Mouse (Mus musculus) MEL (cell line): ENCODE measurements around the gene Irs2. TPM values are rescaled to one million over a fixed set of nuclear protein-coding genes. Genes with fewer than 3 reads are reported as not detected.
A peak's percentile ranks its signal among the peaks of the same experiment; 100 is the strongest.

Source experiments
- DNase-seq: peaks from one replicate; pipeline ENCODE4 v3.0.0; 2011; ENCODE audit warnings: low read depth, low spot score
- H3K27ac ChIP-seq: 2 replicates; pipeline ENCODE4 v1.5.1; 2012; ENCODE audit warnings: low read depth, mild to moderate bottlenecking, control low read depth, low read length, moderate library complexity; ENCODE audit not compliant: control insufficient read depth
- H3K27me3 ChIP-seq, 2 experiments: fragments of 150-350 bp in 1 of 2; sonication (generic) in 1 of 2; 2 replicates each; pipeline ENCODE4 v1.6.1; 2012; ENCODE audit warnings: low read length in 2 of 2, mild to moderate bottlenecking in 2 of 2, improper control_type of control experiment in 1 of 2, moderate library complexity in 1 of 2; ENCODE audit not compliant: insufficient read depth in 2 of 2, control insufficient read depth in 1 of 2
- H3K36me3 ChIP-seq, 2 experiments: 2 replicates each; pipeline ENCODE4 v1.6.1; 2012 to 2014; ENCODE audit warnings: low read length in 2 of 2, improper control_type of control experiment in 1 of 2, inconsistent platforms in 1 of 2, mild to moderate bottlenecking in 1 of 2; ENCODE audit not compliant: insufficient read depth in 2 of 2, control insufficient read depth in 1 of 2
- H3K4me1 ChIP-seq, 2 experiments: fragments of 150-350 bp in 1 of 2; sonication (generic) in 1 of 2; 2 replicates each; pipeline ENCODE4 v1.6.1; 2012; ENCODE audit warnings: low read length in 2 of 2, improper control_type of control experiment in 1 of 2, mild to moderate bottlenecking in 1 of 2; ENCODE audit not compliant: insufficient read depth in 2 of 2, control insufficient read depth in 1 of 2
- H3K4me3 ChIP-seq, 2 experiments: fragments of 150-350 bp in 1 of 2; sonication (generic) in 1 of 2; 2 replicates each; pipeline ENCODE4 v1.5.1; 2012; ENCODE audit warnings: low read depth in 2 of 2, low read length in 2 of 2, mild to moderate bottlenecking in 2 of 2, moderate library complexity in 2 of 2, control low read depth in 1 of 2, improper control_type of control experiment in 1 of 2; ENCODE audit not compliant: control insufficient read depth in 1 of 2, insufficient read depth in 1 of 2
- H3K79me2 ChIP-seq: 2 replicates; pipeline ENCODE4 v1.6.1; 2012; ENCODE audit warnings: mild to moderate bottlenecking, low read length, moderate library complexity; ENCODE audit not compliant: control insufficient read depth, poor library complexity, insufficient read depth
- H3K9ac ChIP-seq: 2 replicates; pipeline ENCODE4 v1.6.1; 2012; ENCODE audit warnings: low read depth, mild to moderate bottlenecking, control low read depth, low read length, moderate library complexity; ENCODE audit not compliant: control insufficient read depth, poor library complexity, severe bottlenecking
- H3K9me3 ChIP-seq: fragments of 150-350 bp; sonication (generic); replicated peaks from 2 replicates; pipeline ENCODE4 v1.6.1; 2012; ENCODE audit warnings: mild to moderate bottlenecking, low read length, improper control_type of control experiment, moderate library complexity; ENCODE audit not compliant: insufficient read depth
- BHLHE40 ChIP-seq: IDR thresholded peaks from 2 replicates; pipeline ENCODE4 v1.6.1; 2012; ENCODE audit warnings: low read depth, mild to moderate bottlenecking, inconsistent platforms, low read length, improper control_type of control experiment, borderline replicate concordance
- ETS1 ChIP-seq: IDR thresholded peaks from 2 replicates; pipeline ENCODE4 v1.6.1; 2012; ENCODE audit warnings: low read depth, mild to moderate bottlenecking, inconsistent platforms, low read length, improper control_type of control experiment, moderate library complexity
- HCFC1 ChIP-seq: IDR thresholded peaks from 2 replicates; pipeline ENCODE4 v1.6.1; 2012; ENCODE audit warnings: low read depth, mild to moderate bottlenecking, inconsistent platforms, low read length, improper control_type of control experiment, moderate library complexity
- KAT2A ChIP-seq: conservative IDR thresholded peaks from 2 replicates; pipeline ENCODE4 v1.6.1; 2012; ENCODE audit warnings: low read depth, low read length, improper control_type of control experiment, inconsistent platforms
- MAZ ChIP-seq: IDR thresholded peaks from 2 replicates; pipeline ENCODE4 v1.6.1; 2012; ENCODE audit warnings: low read depth, mild to moderate bottlenecking, inconsistent platforms, low read length, improper control_type of control experiment
- MXI1 ChIP-seq: IDR thresholded peaks from 2 replicates; pipeline ENCODE4 v1.6.1; 2011; ENCODE audit warnings: mild to moderate bottlenecking, low read depth, low read length, improper control_type of control experiment
- MYC ChIP-seq: IDR thresholded peaks from 2 replicates; pipeline ENCODE4 v1.6.1; 2011; ENCODE audit warnings: low read depth, mild to moderate bottlenecking, low read length, improper control_type of control experiment, moderate library complexity
- NELFE ChIP-seq: IDR thresholded peaks from 2 replicates; pipeline ENCODE4 v1.6.1; 2011; ENCODE audit warnings: low read depth, low read length, improper control_type of control experiment
- NRF1 ChIP-seq: IDR thresholded peaks from 2 replicates; pipeline ENCODE4 v1.6.1; 2014; ENCODE audit warnings: low read depth, mild to moderate bottlenecking, inconsistent platforms, low read length, improper control_type of control experiment, moderate library complexity; ENCODE audit not compliant: poor library complexity, insufficient read depth, severe bottlenecking
- POLR2A ChIP-seq, 2 experiments: IDR thresholded peaks; 2 replicates each; pipeline ENCODE4 v1.6.1; 2011 to 2012; ENCODE audit warnings: low read length in 2 of 2, mild to moderate bottlenecking in 2 of 2, control low read depth in 1 of 2, improper control_type of control experiment in 1 of 2, low read depth in 1 of 2, moderate library complexity in 1 of 2; ENCODE audit not compliant: control insufficient read depth in 1 of 2, insufficient read depth in 1 of 2, poor library complexity in 1 of 2
- POLR2AphosphoS2 ChIP-seq: IDR thresholded peaks from 2 replicates; pipeline ENCODE4 v1.6.1; 2011; ENCODE audit warnings: low read length, improper control_type of control experiment
- USF1 ChIP-seq: IDR thresholded peaks from 2 replicates; pipeline ENCODE4 v1.6.1; 2014; ENCODE audit warnings: low read depth, mild to moderate bottlenecking, inconsistent platforms, low read length, improper control_type of control experiment, moderate library complexity
- USF2 ChIP-seq, 2 experiments: IDR thresholded peaks; 2 replicates each; pipeline ENCODE4 v1.6.1; 2011 to 2012; ENCODE audit warnings: improper control_type of control experiment in 2 of 2, low read length in 2 of 2, borderline replicate concordance in 1 of 2, inconsistent platforms in 1 of 2, low read depth in 1 of 2, mild to moderate bottlenecking in 1 of 2; ENCODE audit not compliant: insufficient read depth in 1 of 2
- ZC3H11A ChIP-seq: IDR thresholded peaks from 2 replicates; pipeline ENCODE4 v1.6.1; 2012; ENCODE audit warnings: low read depth, mild to moderate bottlenecking, inconsistent platforms, low read length, improper control_type of control experiment
- ZKSCAN1 ChIP-seq: IDR thresholded peaks from 2 replicates; pipeline ENCODE4 v1.6.1; 2012; ENCODE audit warnings: low read depth, mild to moderate bottlenecking, inconsistent platforms, low read length, improper control_type of control experiment, moderate library complexity
- ZMIZ1 ChIP-seq: IDR thresholded peaks from 2 replicates; pipeline ENCODE4 v1.6.1; 2012; ENCODE audit warnings: low read depth, mild to moderate bottlenecking, inconsistent platforms, low read length, improper control_type of control experiment, moderate library complexity
- polyA plus RNA-seq, 2 experiments: library from polyadenylated mRNA; stranded (reverse) in 1 of 2; unstranded in 1 of 2; fragments of >175 nt in 1 of 2; fragments of >200 nt in 1 of 2; gene quantifications; 2 replicates each; pipeline versions ENCODE4 v1.2.1 to v1.2.4; 2012; ENCODE audit warnings: low replicate concordance in 2 of 2, low read depth in 1 of 2; ENCODE audit not compliant: insufficient read length in 2 of 2, insufficient read depth in 1 of 2, missing spikeins in 1 of 2
- total RNA-seq: library from RNA; depleted of rRNA; stranded (reverse); fragments of 300-350 nt; gene quantifications from 2 replicates; pipeline ENCODE4 v1.2.3, GENCODE M21; 2012

Irs2 gene
- total and polyA plus RNA-seq, 3 experiments: 16.4 to 23.1 TPM; not detected in 1

- TF ChIP-seq ETS1 (0 out of 2 replicates have a peak, but pooled peaks have one; percentile 36), ZKSCAN1 (no peak), POLR2AphosphoS2 (no peak), KAT2A (no peak)
These were observed 2.1 kb upstream of the Irs2 start (continued) for GRCm38 (mm10) chr8:11010398-11010797.

GRCm38 (mm10) chr8:11009431-11010071, 1.3 kb upstream of the Irs2 start:
- Histone ChIP-seq H3K79me2 (peaks cover 44% of the 10 kb centered on the region), H3K4me3 (peak overlapping the region; percentile 59 to 82), H3K27ac (peak overlapping the region; percentile 68), H3K27me3 (no peaks in the 10 kb centered on the region), H3K9ac (peak overlapping the region; percentile 80), H3K9me3 (no peaks in the 10 kb centered on the region), H3K4me1 (peaks cover 0 to 17% of the 10 kb centered on the region in 2 experiments; a peak in 2 of 4 replicates), H3K36me3 (peaks cover 0 to 3% of the 10 kb centered on the region in 2 experiments; a peak in 1 of 4 replicates)
- peak; percentile 84 for DNase-seq
- TF ChIP-seq ZKSCAN1 (no peak), USF2 (IDR thresholded peaks at IDR 0.05; ENCODE audit: borderline replicate concordance in 1 of 2, insufficient read depth in 1 of 2, low read depth in 1 of 2, low read length in 2 of 2) (no peak), MAZ (no peak), BHLHE40 (no peak), USF1 (0 out of 2 replicates have a peak, but pooled peaks have one; percentile 17), ZMIZ1 (0 out of 2 replicates have a peak, but pooled peaks have one; percentile 33), NELFE (peak; percentile 13), NRF1 (no peak), ETS1 (peak; percentile 42), POLR2A (IDR thresholded peaks at IDR 0.05; ENCODE audit: control insufficient read depth in 1 of 2, insufficient read depth in 1 of 2, low read depth in 1 of 2, low read length in 2 of 2, poor library complexity in 1 of 2) (0 out of 4 replicates have a peak, but pooled peaks of 1 of the 2 experiments have one; percentile 34), MYC (0 out of 2 replicates have a peak, but pooled peaks have one; percentile 33), HCFC1 (peak; percentile 14; the same call in 1 of the 2 replicates), MXI1 (peak; percentile 53; the same call in 1 of the 2 replicates), ZC3H11A (no peak)
